Mouse (Mus musculus) heart, adult 2 months (tissue): Measurements from ENCODE around the gene Mybpc3. TPM values are rescaled to one million over a fixed set of nuclear protein-coding genes. Genes with fewer than 3 reads are reported as not detected.

ENCODE experiments used
- DNase-seq, 2 experiments: peaks; one replicate each; pipeline ENCODE4 v3.0.0; 2021
- H3K27ac ChIP-seq: fragments of 200-600 bp; 2 replicates; pipeline ENCODE4 v1.8.1; 2022
- H3K27me3 ChIP-seq: fragments of 200-500 bp; 2 replicates; pipeline ENCODE4 v1.6.1; 2012; ENCODE audit warnings: mild to moderate bottlenecking, low read length, inconsistent platforms, mixed read lengths; ENCODE audit not compliant: control insufficient read depth, insufficient read depth
- H3K36me3 ChIP-seq: fragments of 200-500 bp; 2 replicates; pipeline ENCODE4 v1.6.1; 2012; ENCODE audit warnings: low read length, inconsistent platforms; ENCODE audit not compliant: control insufficient read depth, insufficient read depth
- H3K4me1 ChIP-seq: fragments of 200-500 bp; 2 replicates; pipeline ENCODE4 v1.6.1; 2011; ENCODE audit warnings: low read length; ENCODE audit not compliant: control insufficient read depth, insufficient read depth
- H3K4me3 ChIP-seq: fragments of 200-600 bp; 2 replicates; pipeline ENCODE4 v1.8.1; 2022
- H3K79me2 ChIP-seq: fragments of 200-500 bp; replicated peaks from 2 replicates; pipeline ENCODE4 v1.6.1; 2012; ENCODE audit warnings: mild to moderate bottlenecking, inconsistent platforms, low read length, moderate library complexity, mixed read lengths; ENCODE audit not compliant: control insufficient read depth, insufficient read depth
- H3K9ac ChIP-seq: fragments of 200-500 bp; 2 replicates; pipeline ENCODE4 v1.6.1; 2012; ENCODE audit warnings: low read depth, mild to moderate bottlenecking, control low read depth, inconsistent platforms, low read length, mixed read lengths
- CTCF ChIP-seq: fragments of 200-600 bp; IDR thresholded peaks from 2 replicates; pipeline ENCODE4 v1.8.1; 2022; ENCODE audit warnings: antibody characterized with exemption, mild to moderate bottlenecking, moderate library complexity
- EP300 ChIP-seq: fragments of 200-500 bp; IDR thresholded peaks from 2 replicates; pipeline ENCODE4 v1.6.1; 2011; ENCODE audit warnings: low read depth, low read length, control low read depth; ENCODE audit not compliant: insufficient read depth
- POLR2A ChIP-seq: fragments of 200-500 bp; IDR thresholded peaks from 2 replicates; pipeline ENCODE4 v1.6.1; 2011; ENCODE audit warnings: mild to moderate bottlenecking, low read depth, low read length, control low read depth; ENCODE audit not compliant: insufficient read depth
- WGBS: fragments of 180-500 bp; shearing (Covaris S2); methylation state at CpG from one replicate; pipeline ENCODE4 v1.1.7; 2018; 5-methylcytosine and 5-hydroxymethylcytosine counted together
- intact Hi-C: fragments of 180-260 bp; cut with DNase I; formaldehyde crosslinking; loops from one replicate; pipeline ENCODE4 v1.15.1; 2025
- polyA plus RNA-seq: library from polyadenylated mRNA; depleted of rRNA; stranded (reverse); fragments of >200 nt; gene quantifications from 2 replicates; pipeline ENCODE4 v1.2.3, GENCODE M21; 2012
- total RNA-seq, 2 experiments: library from RNA; stranded (reverse); gene quantifications; 2 replicates each; pipeline ENCODE4 v1.2.3; 2021

Gene Mybpc3
- total and polyA plus RNA-seq, 3 experiments = 1,229 to 1,417 (median 1,378) TPM

DNA sequence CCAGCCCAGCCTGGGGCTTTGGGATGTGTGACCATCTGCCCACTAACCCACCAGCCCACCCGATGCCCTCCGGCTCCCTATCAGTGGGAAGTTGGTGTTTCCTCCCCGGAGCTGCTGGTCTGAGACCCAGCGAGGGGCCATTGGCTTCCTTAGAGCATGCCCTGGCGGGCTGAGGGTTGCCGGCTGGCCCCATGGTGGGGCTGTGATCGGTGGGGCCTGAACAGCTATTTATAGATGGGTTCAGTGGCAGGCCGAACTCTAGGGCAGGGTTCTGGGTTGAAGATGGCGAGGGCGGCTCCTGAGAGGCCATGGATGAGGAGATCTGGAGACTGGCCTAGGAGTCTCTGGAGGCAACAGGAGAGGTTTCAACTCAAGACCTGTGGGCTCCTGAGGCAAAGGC, 20.9 kb upstream of the Mybpc3 start:
- no peak for TF ChIP-seq POLR2A
- TF ChIP-seq EP300 = no peak
- TF ChIP-seq CTCF = no peak
- no peak for DNase-seq
- Histone ChIP-seq H3K4me3 (no peak overlapping the region), H3K9ac (peak overlapping the region; percentile 51), H3K4me1 (no peaks in the 10 kb centered on the region), H3K79me2 (no peaks in the 10 kb centered on the region), H3K27ac (peak overlapping the region; percentile 31; the same call in 1 of the 2 replicates), H3K36me3 (no peaks in the 10 kb centered on the region), H3K27me3 (no peaks in the 10 kb centered on the region)
- 70% methylated on average over 10 of the region's 10 CpGs for WGBS
- intact Hi-C loops = no loop called here

DNA sequence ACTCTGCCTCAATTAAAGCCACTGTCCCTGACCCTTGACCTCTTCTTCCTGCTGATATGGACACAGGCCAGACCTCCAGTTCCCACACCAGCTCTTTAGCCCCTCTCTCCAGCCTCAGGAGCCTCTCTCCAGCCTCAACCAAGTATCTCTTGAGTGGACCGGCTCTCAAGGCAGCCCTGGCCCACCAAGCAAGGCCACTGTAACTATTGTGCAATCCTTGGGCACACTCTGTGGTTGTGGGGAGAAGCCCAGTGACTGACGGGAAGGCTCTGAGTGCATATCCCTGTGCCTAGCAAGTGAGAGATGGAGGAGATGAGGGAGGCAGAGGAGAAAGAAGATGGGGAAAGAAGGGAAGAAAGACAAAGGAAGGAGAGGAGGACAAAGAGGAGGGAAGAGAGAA, 19.8 kb upstream of the Mybpc3 start:
- DNase-seq = peak in 1 of 2 experiments; percentile 48
- intact Hi-C loops = no loop called here
- Histone ChIP-seq H3K27ac (no peak overlapping the region), H3K27me3 (no peaks in the 10 kb centered on the region), H3K79me2 (no peaks in the 10 kb centered on the region), H3K36me3 (no peaks in the 10 kb centered on the region), H3K9ac (no peak overlapping the region), H3K4me1 (no peaks in the 10 kb centered on the region), H3K4me3 (no peak overlapping the region)
- WGBS = 74% methylated on average over 2 of the region's 2 CpGs
- no peak for TF ChIP-seq EP300
- no peak for TF ChIP-seq POLR2A
- no peak for TF ChIP-seq CTCF

DNA sequence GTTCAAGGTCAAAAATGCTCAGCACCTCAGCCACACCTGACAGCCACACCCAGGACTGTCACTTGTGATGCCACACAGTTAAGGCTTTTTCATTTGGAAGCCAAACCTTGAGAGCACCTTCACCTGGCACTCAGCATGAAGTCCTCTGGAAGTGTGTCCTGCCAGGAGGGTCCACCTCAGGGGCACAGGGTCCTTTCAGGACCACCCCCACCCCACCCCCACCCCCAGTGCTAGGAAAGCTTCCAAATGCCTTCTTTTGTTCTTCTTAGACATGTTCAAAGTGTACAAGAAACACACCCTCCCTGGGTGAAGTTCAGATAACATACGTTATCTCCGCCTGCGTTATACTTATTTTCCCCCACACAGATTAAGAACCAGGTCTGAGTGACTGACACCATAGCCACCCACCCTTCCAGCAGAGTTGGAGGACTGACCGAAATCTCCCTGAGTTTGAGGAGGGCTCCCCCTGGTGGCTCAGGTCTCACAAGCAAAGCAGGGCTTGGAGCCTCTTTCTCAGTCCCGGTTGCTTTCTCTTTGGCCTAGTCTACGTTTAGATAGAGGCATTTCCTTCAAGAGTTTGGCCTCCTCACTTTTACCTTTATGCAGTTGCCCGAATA, 16.7 kb upstream of the Mybpc3 start:
- H3K79me2 ChIP-seq = no peaks in the 10 kb centered on the region
- no peaks in the 10 kb centered on the region for H3K36me3 ChIP-seq
- H3K4me1 ChIP-seq = no peaks in the 10 kb centered on the region
- H3K27ac ChIP-seq = no peak overlapping the region
- no peak overlapping the region for H3K4me3 ChIP-seq
- no peak overlapping the region for H3K9ac ChIP-seq
- TF ChIP-seq CTCF (peak; percentile 94), EP300 (peak; percentile 85), POLR2A (no peak)
- H3K27me3 ChIP-seq = no peaks in the 10 kb centered on the region; the same call in 1 of the 2 replicates
- DNase-seq = peak; percentile 85 to 91
- intact Hi-C loops = loop anchor here (1.0 to 5.0 kb wide), 4 partner anchors 31 to 235 kb away; partner anchors contain the start of genes Celf1 and Slc39a13
- 2% methylated on average over 7 of the region's 7 CpGs for WGBS

DNA sequence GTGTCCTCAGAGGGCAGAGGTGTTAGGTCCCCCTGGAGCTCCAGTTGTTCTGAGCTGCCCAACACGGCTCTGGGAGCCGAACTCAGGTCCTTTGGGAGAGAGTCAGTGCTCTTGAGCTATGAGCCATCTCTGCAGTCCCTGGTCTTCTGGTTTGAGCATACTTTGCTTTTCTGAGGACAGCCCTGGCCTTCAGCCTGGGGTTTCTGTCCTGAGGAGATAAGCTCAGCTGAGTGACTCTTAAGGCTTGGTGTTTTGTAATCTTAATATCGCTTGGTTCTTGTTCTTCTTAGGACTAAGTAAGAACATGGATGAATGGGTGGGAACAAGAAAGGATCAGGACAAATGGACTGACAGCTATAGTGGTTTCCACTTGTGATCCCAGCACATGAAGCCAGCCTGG, 9.8 kb upstream of the Mybpc3 start:
- no peaks in the 10 kb centered on the region for H3K36me3 ChIP-seq
- no peak overlapping the region for H3K27ac ChIP-seq
- intact Hi-C loops = no loop called here
- H3K4me1 ChIP-seq = no peaks in the 10 kb centered on the region
- no peaks in the 10 kb centered on the region; the same call in 1 of the 2 replicates for H3K27me3 ChIP-seq
- WGBS = 66% methylated on average over 3 of the region's 3 CpGs
- H3K9ac ChIP-seq = no peak overlapping the region
- H3K79me2 ChIP-seq = no peaks in the 10 kb centered on the region
- DNase-seq = no peak
- H3K4me3 ChIP-seq = no peak overlapping the region
- TF ChIP-seq CTCF (no peak), EP300 (no peak), POLR2A (no peak)

DNA sequence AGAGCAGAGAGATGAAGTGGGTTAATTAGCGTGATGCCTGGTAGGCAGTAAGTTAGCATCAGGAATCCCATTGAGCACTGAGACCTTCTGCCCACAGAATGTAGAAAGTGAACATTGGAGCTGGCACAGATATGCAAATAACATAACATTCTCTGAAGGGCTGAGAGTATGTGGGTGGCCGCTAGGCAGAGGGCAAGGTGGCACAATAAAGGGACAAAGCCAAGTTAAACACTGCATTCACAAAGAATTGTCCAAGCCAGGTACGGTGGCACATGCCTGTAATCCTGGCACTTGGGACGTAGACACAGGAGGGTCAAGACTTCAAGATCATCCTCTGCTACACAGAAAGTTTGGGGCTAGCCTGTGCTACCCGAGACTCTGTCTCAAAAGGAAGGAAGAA, 8.7 kb upstream of the Mybpc3 start:
- Histone ChIP-seq H3K9ac (no peak overlapping the region), H3K4me1 (no peaks in the 10 kb centered on the region), H3K79me2 (no peaks in the 10 kb centered on the region), H3K4me3 (no peak overlapping the region), H3K27me3 (no peaks in the 10 kb centered on the region; the same call in 1 of the 2 replicates), H3K36me3 (no peaks in the 10 kb centered on the region), H3K27ac (no peak overlapping the region)
- no peak for DNase-seq
- 76% methylated on average over 5 of the region's 5 CpGs for whole genome bisulfite sequencing
- no peak for TF ChIP-seq CTCF
- TF ChIP-seq POLR2A = no peak
- TF ChIP-seq EP300 = no peak
- intact Hi-C loops = no loop called here

DNA sequence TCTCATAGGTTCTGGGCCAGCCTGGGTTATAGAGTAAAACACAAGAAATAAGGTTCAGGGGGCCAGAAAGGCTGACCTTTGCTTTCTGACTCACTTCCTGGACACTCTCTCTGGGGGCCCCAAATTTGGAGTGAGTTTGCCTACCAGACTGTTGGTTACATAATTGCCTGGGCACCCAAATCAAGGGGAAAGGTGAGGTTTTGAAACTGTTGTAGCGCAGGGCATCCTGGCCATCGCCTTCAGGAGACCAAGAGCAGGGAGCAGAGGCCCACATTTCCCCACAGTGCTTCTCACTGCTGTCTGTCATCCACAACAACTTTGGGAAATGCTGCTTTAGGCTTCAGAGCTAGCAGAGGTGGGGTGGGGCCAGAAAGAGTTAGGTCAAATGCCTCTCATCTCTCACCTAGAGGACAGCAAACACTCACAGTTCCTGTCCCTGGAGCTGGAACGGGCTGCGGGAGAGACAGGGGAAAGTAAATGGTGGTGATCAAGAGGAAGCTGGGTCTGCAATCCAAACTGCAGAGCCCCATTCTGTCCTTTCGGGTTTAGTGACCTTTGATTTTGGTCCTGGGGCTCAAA, 8.0 kb upstream of the Mybpc3 start:
- H3K27me3 ChIP-seq = no peaks in the 10 kb centered on the region; the same call in 1 of the 2 replicates
- no peak overlapping the region for H3K9ac ChIP-seq
- H3K27ac ChIP-seq = no peak overlapping the region
- no peak for DNase-seq
- H3K4me1 ChIP-seq = no peaks in the 10 kb centered on the region; the same call in 1 of the 2 replicates
- intact Hi-C loops = no loop called here
- H3K79me2 ChIP-seq = no peaks in the 10 kb centered on the region
- no peaks in the 10 kb centered on the region for H3K36me3 ChIP-seq
- no peak overlapping the region for H3K4me3 ChIP-seq
- TF ChIP-seq POLR2A = no peak
- TF ChIP-seq EP300 = no peak
- TF ChIP-seq CTCF = no peak
- 92% methylated on average over 5 of the region's 5 CpGs for WGBS
